Mouse (Mus musculus): ENCODE results near the gene Taok3.

Gene Taok3

DNA sequence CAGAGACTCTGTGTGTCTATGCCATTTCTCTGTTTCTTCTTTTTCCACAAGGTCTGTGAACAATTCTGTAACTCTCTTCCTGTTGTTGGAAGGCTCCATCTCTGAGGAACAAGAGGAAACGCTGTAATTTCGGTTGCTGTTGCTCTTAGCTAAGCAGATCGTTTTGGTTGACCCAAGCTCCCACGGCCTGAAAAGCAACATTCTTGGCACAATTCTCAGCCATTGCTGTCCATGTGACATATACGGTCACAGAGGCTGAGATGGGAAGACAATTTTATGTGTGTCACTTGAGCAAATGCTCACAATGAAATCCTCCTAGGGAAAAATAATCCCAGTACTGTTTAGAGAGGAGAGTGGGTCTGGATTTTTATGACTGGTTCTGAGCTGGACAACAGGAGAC lies 62.0 kb downstream of the Taok3 start:
- no peak for DNase-seq (ENCODE audit: low spot score)

- no peak for DNase-seq (ENCODE audit: low spot score)
Observed at GRCm38 (mm10) chr5:117182411-117182810, 62.5 kb downstream of the Taok3 start.

GRCm38 (mm10) chr5:117184832-117185231 lies 64.9 kb downstream of the Taok3 start:
- DNase-seq (ENCODE audit: low spot score), result no peak

GRCm38 (mm10) chr5:117185673-117186072 lies 65.7 kb downstream of the Taok3 start:
- DNase-seq (ENCODE audit: low spot score), result no peak

DNA sequence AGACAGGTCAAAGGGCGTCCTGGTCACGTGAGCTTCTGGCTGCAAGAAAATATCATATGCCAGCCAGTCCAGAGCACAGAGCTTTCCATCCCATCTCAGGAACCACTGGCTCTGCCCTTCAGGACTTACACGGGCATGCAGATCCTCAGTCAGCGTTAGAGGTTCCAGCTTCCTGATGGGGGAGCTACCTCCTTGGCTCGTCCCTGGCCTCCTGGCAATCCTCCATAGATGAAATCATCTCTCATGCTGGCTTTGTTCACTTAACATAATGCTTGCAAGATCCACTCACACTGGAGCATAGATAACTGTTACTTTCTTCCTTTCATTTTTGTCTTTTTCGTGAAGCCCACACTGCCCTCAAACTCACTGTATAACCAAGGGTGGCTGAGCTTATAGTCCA lies 72.1 kb downstream of the Taok3 start:
- no peak for DNase-seq (ENCODE audit: low spot score)

GRCm38 (mm10) chr5:117193748-117194147 lies 73.8 kb downstream of the Taok3 start:
- DNase-seq (ENCODE audit: low spot score), result no peak

GRCm38 (mm10) chr5:117194672-117195071 lies 74.7 kb downstream of the Taok3 start:
- no peak for DNase-seq (ENCODE audit: low spot score)

- DNase-seq (ENCODE audit: low spot score), result no peak
Observed at GRCm38 (mm10) chr5:117196551-117196950, 76.6 kb downstream of the Taok3 start.

DNA sequence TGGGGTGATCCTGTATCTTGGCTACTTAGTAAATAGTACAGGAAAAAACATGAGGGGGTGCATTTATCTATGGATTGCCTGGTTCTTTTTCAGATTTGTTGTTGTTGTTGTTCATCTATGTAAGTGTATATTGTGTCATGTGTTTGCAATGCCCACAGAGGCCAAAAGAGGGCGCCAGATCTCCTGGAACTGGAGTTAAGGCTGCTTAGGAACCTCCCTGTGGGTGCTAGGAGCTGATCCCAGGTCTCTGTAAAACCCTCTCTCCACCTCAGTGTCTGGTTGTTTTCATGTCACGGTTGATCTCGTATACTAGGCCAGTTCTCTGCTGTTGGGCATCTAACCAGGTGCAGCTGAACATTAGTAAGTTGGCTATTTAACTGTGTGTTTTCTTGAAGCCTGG lies 78.5 kb downstream of the Taok3 start:
- no peak for DNase-seq (ENCODE audit: low spot score)

- no peak for DNase-seq (ENCODE audit: low spot score)
Observed at GRCm38 (mm10) chr5:117207286-117207685, 87.4 kb downstream of the Taok3 start.

DNA sequence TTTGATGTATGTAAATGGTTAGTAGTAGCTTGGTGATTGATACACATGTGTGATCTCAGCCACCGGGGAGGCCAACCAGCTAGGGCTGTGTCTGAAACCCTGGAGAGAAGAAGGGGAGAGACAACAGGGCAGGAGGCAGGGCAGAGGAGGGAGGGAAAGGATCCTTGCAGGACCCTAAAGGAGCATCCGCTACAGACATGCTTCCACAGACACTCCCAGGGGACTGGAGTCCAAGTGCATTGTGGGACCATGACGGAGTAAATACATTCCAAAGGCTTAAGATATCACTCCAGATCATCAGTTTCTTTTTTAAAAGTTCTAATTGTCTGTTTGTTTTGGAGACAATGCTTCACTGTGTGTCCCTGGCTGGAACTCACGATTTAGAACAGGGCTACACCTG lies 94.1 kb downstream of the Taok3 start:
- no peak for DNase-seq (ENCODE audit: low spot score)

DNA sequence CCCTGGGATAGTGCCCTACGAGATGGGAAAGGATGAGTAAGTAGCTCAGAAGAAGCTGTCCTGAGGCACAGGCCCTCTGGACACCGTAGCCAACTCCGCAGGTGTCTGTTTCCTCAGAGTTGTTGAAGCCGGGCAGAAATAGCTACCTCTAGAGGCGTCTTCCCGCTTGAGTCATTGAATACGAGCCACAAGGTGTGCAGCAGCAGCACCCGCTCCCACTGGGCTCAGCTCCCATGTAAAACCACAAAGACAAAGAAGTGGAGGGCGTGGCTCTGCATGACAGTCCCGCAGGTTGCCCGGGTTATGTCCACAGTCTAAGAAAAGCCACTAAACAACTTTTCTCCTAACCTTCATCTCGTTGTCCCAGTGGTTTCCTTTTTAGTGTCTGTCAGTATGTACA lies 111.1 kb downstream of the Taok3 start:
- DNase-seq (ENCODE audit: low spot score), result no peak

DNA sequence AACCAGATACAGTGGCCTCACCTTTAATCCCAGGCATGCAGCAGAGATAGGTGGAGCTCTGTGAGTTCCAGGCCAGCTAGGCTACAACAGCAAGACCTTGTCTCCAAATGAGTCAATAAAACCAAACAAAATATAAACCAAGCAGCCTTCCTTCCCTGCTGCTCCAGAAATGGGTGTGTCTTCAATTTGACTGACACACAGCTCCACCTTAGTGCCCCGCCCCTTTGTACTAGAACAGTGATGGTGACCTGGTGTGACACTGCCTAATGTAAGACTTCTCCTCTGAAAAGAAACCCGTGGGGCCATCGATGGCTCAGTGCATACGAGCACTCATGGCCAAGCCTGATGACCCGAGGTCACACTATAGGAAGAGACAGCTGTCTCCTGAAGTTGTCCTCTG lies 116.6 kb downstream of the Taok3 start:
- no peak for DNase-seq (ENCODE audit: low spot score)

GRCm38 (mm10) chr5:117239106-117239505 lies 119.2 kb downstream of the Taok3 start:
- no peak for DNase-seq (ENCODE audit: low spot score)

DNA sequence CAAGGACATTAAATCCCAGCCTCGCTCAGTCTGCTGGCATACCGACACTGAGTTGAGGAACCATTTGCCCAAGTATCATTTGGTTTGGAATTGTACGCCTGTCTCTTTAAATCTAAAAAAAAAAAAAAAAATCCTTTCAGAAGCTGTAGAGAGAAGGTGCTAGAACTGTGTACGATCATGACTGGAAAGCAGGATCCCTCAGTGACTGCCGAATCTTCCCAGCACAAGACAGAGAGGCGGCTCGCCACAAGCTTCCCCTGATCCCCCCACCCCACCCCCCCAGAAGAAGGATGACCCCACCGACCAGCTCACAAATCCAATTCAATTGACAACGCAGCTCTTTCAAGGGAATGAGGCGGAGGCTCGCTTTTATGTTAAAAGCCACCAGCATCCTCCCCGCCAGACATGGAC lies 120.4 kb downstream of the Taok3 start:
- no peak for DNase-seq (ENCODE audit: low spot score)

GRCm38 (mm10) chr5:117240761-117241322 lies 120.9 kb downstream of the Taok3 start:
- DNase-seq (ENCODE audit: low spot score), result no peak

GRCm38 (mm10) chr5:117241935-117242531 lies 122.1 kb downstream of the Taok3 start:
- DNase-seq (ENCODE audit: low spot score), result no peak

DNA sequence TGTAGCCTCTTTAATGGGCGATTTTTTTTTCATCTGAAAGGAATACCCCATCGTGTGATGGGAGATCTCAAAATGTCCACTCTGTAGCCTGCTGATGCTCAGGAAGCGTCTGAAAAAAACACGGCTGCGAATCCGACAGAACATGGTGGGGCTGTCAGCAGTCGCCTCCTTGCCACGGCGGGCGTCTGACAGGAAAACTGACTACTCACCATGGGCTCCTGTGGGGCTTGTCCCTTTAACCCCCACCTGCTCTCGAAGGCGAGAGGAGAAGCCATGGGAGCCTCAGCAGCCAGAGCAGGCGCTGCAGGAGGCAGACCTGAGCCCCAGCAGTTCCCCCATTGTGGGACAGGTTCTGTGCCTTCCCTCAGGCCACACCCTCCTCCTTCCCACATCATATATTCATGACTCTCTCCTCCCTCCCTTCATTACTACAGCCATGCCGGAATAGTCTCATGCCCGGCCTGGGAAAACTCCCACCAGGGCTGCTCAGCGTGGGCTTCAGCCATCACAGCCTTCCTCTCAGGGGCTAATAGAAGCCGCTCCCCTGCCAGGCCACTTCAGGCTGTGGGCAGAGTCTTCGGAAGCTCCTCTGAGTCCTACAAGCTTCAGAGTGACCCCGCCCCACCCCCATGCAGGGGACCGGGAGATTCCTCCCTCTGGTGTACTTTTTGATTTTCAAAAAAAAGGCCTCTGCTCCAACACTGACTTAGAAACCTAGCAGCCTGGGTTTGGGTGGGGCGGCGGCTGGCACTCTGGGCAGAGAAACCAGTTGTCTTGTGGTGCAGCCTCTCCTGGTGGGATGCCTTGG lies 122.9 kb downstream of the Taok3 start:
- no peak for DNase-seq (ENCODE audit: low spot score)

DNA sequence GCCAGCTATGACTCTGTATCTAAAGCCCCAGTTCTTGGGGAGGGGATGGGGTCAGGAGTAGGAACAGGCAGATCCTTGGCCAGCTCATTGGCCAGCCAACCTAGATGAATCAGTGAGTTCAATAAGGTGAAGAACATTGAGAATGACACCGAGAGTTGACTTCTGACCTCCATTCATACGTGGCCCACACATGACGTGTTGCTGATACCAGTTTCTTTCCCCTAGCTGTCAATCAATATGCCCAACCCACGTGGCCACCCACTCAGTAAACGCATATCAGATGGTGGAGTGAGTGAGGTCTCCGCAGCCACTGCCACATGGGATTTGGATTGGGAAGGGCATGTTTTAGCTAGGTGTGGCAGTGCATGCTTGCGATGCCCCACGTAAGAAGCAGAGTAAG lies 125.2 kb downstream of the Taok3 start:
- no peak for DNase-seq (ENCODE audit: low spot score)

DNA sequence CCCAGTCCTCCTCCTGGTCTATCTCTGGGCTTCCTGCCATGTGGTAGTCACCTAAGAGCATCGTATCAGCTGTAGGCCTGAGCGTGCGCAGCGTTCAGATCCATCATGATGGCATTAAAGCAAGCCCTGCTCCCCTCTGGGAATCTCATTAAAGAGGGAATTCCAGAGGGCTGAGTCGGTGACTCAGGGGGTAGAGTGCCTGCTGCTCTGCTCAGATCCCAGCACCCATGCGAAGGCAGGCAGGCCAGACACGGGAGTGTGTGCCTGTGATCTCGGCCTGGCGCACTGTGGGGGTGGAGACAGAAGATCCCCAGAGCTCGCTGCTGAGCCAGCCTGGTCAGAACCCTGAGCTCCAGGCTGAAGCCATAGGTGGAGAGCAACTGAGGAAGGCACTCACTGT lies 128.4 kb downstream of the Taok3 start:
- no peak for DNase-seq (ENCODE audit: low spot score)

GRCm38 (mm10) chr5:117250796-117251195 lies 130.9 kb downstream of the Taok3 start:
- DNase-seq (ENCODE audit: low spot score), result no peak

- DNase-seq (ENCODE audit: low spot score), result no peak
Observed at GRCm38 (mm10) chr5:117251763-117252162, 131.8 kb downstream of the Taok3 start.

DNA sequence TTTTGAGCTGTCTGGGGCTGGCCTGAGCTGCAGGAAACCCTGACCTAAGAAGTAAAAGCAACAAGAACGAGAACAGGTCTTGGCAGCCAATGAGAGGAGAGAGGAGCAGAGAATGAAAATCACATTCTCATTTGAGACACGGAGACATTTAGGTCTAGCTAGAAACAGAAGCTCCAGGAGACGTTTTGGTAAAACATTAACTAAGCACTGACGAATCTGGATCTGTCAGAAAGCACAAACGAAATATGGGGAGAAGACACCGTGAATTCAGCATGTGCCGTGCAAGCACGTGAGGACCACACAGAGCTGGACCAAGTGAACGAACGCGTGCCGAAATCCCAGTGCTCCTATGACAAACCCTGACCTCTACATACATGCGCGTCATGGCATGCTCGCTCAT lies 138.3 kb downstream of the Taok3 start:
- no peak for DNase-seq (ENCODE audit: low spot score)

DNA sequence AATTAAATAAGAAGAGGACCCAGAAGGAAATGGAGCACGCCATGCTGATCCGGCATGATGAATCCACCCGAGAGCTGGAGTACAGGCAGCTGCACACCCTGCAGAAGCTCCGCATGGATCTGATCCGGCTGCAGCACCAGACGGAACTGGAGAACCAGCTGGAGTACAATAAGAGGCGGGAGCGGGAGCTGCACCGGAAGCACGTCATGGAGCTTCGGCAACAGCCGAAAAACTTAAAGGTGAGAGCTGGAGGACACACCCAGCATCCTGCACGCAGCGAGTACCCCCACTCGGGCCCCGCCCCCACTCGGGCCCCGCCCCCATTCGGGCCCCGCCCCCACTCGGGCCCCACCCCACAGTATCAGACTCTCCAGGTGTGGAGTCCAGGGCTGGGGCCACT lies 143.6 kb downstream of the Taok3 start:
- DNase-seq (ENCODE audit: low spot score), result no peak
